Mouse (Mus musculus) gastrocnemius, postnatal 25 days (tissue): Measurements from ENCODE around the gene Gas6. TPM values are rescaled to one million over a fixed set of nuclear protein-coding genes. Genes with fewer than 3 reads are reported as not detected.

Source experiments
- DNase-seq: peaks from one replicate; pipeline ENCODE4 v3.0.0; 2022
- long read RNA-seq, 2 experiments: library from polyadenylated mRNA; stranded (forward); transcript quantifications; one replicate each; pipeline ENCODE4 v2.0.0; 2021
- total RNA-seq, 2 experiments: library from RNA; stranded (reverse); gene quantifications; 1 replicate in 1 of 2; 2 replicates in 1 of 2; pipeline ENCODE4 v1.2.3; 2021

The Gas6 gene
- 10 to 100 TPM; 66.3 to 67.5 TPM for total RNA-seq
- long read RNA-seq, experiment 1, transcript Gas6-201 (15 exons, 2,548 nt): major isoform, 21 of 41 reads
- long read RNA-seq, experiment 1, partial matches to known transcripts: 17 of 41 reads
- long read RNA-seq, experiment 1, other reads (novel, unspliced or antisense): 3 of 41 reads
- long read RNA-seq, experiment 2, transcript Gas6-201 (15 exons, 2,548 nt): major isoform, 45 of 71 reads
- long read RNA-seq, experiment 2, partial matches to known transcripts: 22 of 71 reads
- long read RNA-seq, experiment 2, other reads (novel, unspliced or antisense): 4 of 71 reads

DNA sequence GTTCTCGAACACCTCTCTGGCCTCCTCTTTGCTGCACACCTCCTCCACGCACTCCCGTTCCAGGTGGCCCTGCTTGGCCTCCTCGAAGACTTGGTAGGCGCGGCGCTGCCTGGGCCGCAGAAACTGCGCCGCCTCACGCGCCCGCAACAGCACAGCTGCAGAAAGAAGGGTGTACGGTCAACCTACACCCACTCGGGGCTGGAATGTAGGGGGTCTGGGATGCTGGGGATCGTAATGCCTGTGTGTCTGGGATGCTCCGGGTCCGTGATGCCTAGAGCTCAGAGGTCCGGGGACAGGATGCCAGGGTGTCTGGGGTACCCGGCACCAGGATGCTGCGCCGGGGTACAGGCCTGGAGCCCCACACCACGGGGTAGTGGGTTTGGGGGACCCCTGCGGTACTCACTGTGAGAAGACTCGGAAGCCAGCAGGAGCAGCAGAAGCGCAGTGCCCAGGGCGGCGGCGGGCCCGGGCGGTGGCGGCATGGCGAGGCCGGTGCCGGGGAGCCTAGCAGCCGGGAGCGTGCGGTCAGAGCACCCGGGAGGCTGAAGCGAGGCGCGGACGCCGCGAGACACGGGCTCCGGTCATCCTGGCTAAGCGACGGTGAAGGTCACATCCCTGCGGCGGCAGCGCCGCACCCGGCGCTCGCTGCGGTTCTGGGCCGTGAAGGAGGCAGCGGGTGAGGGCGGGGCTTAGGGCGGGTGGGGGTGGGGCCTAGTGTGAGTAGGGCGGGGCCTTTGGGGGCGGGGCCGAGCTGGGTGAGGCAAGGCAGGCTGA is at the start of gene Gas6:
TSS of gene Gas6 (minus strand) at position 633 of the 774 bp plus-strand sequence.
- DNase-seq: peak; percentile 83

DNA sequence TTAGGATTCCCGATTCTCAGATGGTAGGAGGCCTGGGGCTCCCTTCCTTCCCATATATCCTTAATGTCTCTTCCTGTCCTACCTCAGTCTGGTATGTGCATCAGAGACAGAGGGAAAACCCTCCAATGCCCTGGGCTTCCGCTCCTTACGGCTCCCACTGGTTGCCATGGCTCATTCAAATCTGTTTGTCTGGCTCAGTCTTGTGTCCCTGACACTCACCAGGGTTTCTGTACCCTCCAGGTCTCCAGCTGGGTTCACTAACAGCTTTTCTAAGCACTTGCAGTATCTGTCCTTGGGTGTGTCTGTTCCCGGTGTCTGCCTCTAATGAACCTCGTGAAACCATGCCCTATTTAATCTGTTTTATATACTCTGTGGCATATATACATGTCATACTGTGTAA is 47.2 kb upstream of the Gas6 start:
- no peak for DNase-seq

DNA sequence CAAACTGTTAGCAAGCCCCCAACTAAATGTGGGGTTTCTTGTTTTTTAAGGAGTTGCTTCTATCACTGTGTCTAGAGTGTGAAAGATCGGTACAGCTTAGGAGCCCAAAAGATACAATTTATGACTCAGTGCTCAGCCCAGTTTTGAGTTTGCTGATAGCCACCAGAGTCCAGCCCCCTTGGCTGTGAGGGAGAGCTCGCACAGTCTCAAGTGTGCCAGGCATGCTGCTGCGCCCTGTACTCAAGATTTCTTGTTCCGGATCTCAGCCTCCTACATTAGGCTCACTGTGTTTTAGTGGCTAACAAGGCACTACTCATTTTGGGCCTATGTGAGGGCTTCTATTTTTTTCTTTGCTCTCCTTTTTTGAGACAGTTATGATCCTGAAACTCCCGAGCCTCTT is 45.8 kb upstream of the Gas6 start:
- DNase-seq: no peak

GRCm38 (mm10) chr8:13538821-13539220 is 44.5 kb upstream of the Gas6 start:
- peak; percentile 74 for DNase-seq

GRCm38 (mm10) chr8:13537102-13537501 is 42.8 kb upstream of the Gas6 start:
- no peak for DNase-seq

DNA sequence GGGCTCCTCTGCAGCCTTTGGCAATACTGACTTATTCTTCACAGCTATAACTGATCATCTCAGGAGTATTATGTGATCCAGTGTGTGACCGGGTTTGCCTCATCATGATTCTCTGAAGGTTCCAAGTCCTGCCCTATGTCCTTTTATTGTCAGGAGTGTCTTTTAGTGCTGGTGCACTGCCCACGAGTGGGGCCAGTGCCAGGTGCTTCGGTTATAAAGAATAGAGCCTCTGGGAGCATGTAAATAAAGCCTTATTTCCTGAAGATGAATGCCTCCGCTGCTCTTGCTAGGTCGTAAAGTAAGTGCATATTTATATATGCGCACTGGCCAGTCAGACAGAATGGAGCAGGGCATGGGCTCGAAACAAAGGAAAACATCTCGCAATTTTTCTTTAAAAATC is 38.8 kb upstream of the Gas6 start:
- no peak for DNase-seq

DNA sequence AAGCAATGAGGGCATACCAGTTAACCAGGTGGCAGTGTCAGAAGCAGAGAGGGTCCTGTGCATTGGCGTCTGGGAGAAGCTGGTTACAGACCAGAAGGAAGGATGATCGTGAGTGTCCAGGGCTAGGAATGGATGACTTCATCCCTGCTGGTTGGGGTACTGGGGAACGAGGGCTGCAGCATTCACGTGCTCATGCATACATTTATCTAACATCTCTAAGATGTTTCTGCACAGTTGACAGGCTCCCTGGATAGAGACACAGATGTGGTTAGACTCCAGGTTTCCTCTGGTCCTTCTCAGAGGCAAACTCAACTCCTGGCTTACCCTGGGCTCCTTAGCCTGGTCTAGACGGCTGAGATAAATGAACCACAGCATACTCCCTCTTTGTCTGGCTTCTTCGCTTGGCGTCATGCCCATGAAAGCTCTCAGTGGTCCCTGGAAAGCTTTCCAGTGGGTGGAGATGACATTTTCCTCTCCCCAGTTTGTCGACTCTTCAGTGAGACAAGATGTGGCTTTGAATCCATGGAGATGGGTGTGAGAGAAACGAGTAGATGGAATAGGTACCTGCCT is 37.4 kb upstream of the Gas6 start:
- no peak for DNase-seq

DNA sequence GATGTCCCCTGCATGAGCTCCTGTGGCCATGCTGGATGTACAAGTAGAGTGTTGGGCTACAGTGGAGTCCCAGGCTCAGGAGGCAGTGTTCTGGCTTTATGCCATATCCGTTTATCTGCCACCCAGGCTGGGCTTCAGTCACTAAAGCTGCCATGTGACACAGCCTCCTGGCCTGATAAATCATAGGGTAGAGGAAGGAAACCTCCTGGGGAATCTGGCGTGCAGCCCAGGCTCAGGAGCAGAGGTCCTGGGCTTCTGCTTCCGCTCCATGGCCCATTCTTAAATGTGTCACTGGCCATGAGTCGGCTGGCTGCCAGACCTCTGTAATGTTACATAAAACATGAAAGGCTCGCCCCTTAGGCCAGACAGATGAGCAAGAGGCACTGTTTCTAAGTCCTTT is 36.7 kb upstream of the Gas6 start:
- DNase-seq: peak; percentile 81

DNA sequence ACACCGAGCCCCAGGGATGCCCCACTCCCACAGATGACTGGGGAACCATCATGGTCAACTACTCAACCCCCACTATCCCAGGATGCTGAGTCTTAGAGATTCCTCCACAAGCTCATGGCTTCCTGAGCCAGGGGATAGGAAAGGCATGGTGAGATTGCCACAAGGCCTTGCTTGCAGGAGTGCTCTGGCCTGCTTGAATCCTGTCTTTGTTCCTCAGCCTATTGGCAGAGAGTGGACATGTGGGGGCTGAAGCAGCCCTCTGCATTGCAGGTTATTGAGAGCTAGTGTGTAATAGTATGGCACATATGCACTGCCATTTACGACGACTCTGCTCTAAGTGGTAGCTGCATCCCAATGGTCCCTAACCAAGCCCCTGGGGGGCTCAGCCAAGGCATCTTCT is 36.1 kb upstream of the Gas6 start:
- no peak for DNase-seq

- DNase-seq: peak; percentile 80
Measured at GRCm38 (mm10) chr8:13529891-13530316, 35.6 kb upstream of the Gas6 start.

DNA sequence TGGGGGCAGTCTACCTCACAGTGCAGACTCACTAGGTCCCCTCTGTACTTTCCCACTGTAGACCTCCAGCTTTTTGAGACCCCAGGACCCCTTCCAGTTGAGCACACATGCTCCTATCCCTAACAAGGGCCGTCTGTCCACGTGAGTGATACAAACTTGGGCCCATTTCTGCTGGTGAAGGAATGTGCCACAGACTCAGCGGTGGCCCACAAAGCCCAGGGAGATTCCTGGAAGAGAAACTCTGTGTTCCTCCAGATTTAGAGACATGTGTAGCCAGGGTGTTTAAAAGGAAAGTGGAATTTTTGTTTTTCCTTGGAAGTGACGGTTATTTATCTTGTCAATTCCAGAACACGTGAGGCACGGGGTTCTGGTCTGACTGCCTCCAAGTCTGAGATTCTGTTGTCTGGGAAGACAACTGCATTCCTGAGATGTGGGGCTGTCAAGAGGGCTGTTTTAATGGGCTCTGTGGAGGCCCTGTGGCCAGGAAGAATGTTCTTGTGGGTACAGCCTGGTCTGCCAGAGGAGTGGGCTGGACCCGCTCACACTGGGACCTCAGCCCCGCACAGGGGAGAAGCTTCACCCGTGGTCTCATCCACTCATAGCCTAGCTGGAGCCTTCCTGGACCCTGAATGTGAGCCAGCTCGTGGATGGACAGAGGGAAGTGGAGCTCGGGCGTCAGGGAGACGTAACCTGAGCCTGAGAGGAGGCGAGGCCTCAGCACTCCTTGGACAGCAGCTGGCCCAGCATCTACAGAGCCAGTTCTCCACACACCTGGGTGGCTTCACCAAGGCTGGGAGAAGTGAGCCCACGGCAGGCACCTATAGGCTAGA is 34.9 kb upstream of the Gas6 start:
- DNase-seq: peak; percentile 41

- DNase-seq: no peak
Measured at GRCm38 (mm10) chr8:13521392-13521791, 27.1 kb upstream of the Gas6 start.

DNA sequence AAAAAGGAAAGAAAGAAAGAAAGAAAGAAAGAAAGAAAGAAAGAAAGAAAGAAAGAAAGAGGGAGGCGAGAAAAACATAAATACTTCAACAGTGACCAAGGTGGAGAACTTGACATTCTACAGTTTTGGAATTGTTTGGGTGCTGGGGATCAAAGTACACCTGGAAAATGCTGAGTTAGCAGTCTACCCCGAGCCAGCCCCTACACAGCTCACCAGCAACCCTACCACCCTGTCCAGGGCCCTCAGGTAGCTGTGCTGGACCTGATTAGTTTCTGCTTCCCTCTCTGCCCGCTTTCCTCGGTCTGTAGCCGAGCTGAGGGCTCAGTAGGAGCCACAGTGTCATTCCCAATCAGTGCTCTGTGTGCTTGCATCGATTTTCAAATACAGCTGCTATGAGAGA is 26.1 kb upstream of the Gas6 start:
- DNase-seq: no peak

DNA sequence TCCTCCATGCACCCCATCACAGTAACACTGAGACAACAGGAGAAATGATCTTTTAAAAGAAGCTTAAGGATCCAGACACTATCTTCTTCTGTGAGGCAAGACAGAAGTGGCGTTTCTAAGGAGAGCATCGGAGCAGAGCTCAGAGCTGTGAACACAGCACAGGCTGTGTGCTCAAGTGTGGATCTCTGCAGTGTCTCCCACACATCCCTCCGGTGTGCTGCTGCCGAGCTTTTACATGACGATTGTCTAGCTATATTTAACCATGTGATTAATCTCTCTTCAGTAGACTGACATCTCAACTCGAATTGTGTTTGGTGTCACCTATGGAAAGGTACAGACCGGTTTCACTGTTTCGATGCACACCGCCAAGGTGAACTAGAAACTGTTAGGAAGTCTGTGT is 25.2 kb upstream of the Gas6 start:
- no peak for DNase-seq

- no peak for DNase-seq
Measured at GRCm38 (mm10) chr8:13517284-13517781, 23.0 kb upstream of the Gas6 start.

- DNase-seq: no peak
Measured at GRCm38 (mm10) chr8:13516728-13517127, 22.4 kb upstream of the Gas6 start.

GRCm38 (mm10) chr8:13516011-13516442 is 21.7 kb upstream of the Gas6 start:
- DNase-seq: no peak

GRCm38 (mm10) chr8:13513556-13514370 is 19.5 kb upstream of the Gas6 start:
- no peak for DNase-seq

DNA sequence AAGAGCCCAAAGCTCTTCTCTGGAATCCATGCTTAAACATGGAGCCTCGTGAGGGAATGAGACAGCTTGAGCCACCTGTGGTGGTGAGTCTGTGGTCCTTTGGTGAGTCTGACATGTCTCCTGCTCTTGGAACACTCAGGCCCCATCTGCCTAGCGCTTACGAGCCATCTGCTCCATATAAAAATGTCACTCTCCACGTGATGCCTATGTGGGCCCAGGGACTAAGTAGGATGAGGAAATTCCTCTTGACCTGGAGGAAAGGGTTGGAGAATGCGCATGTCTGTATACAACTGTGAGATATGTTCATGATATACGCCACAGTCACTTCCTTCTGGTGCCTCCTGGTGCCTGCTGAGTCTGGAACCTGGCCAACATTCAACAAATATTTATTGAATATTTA is 18.4 kb upstream of the Gas6 start:
- no peak for DNase-seq

DNA sequence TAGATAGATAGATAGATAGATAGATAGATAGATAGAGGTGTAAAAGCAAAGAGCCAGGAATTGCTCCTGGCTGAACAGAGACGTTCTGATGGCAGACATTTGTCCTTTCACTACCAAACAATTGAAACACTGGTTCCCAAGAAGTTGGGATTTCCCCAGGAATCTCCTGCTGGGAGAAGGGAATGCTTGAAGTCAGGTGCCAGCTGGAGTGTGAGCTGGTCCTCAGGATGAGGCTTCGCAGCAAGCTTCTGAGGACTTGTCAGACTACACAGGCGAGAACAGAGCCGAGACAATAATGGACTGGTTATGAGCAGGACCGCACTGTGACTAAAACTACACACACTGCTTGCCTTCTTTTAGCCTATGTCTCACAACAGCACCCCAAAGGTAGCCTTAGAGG is 17.7 kb upstream of the Gas6 start:
- DNase-seq: no peak

DNA sequence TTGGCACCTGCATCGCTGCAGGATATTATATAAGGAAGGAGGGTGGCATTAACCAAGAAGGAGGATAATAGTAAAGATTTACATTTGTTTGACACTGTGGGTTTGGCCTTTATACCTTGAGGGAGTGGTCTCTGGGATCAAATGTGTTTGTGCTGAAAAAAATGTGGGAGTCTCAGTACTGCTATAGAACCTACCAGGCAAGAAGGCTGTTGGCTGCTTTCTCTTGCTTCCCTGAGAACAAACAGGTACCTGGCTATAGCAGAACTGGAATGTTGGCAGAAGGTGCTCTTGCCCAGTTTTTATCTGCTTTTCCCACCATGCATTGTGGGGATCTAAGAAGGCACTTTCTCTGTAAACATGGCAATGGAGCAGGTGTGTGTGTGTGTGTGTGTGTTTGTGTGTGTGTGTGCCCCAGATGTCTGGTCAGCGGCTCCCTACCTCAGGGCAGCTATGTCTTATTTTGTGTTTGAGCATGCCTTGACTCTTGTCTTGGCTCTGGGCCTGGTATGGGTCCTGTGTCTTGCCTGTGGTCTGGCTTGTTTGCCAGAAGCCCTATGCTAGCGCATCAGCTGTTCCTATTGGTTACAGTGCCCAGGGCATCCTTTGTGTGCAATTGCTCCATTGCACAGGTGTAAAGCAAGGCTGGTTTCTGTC is 13.1 kb upstream of the Gas6 start:
- DNase-seq: no peak
